Mouse (Mus musculus) mouse trophoblast stem cell (cell line): Measurements from ENCODE around the gene Ciz1.

ENCODE experiments used
- in situ Hi-C, 2 experiments: fragments of 300-500 bp; cut with MseI, MboI; formaldehyde crosslinking; loops; 2 replicates in 1 of 2; 3 replicates in 1 of 2; pipeline ENCODE4 v1.15.1; 2025

Gene Ciz1

GRCm38 (mm10) chr2:32319586-32320580 is 32.2 kb upstream of the Ciz1 start:
- in situ Hi-C loops: no loop called here

- in situ Hi-C loops: no loop called here
These were observed 31.4 kb upstream of the Ciz1 start for GRCm38 (mm10) chr2:32320721-32321120.

- in situ Hi-C loops: no loop called here
These were observed 30.4 kb upstream of the Ciz1 start for GRCm38 (mm10) chr2:32321591-32322298.

GRCm38 (mm10) chr2:32322754-32323741 is 29.1 kb upstream of the Ciz1 start:
- in situ Hi-C loops: no loop called here

- in situ Hi-C loops: no loop called here
These were observed 27.8 kb upstream of the Ciz1 start for GRCm38 (mm10) chr2:32324322-32324721.

GRCm38 (mm10) chr2:32325342-32325741 is 26.8 kb upstream of the Ciz1 start:
- in situ Hi-C loops: no loop called here

- in situ Hi-C loops: no loop called here
These were observed 24.9 kb upstream of the Ciz1 start for GRCm38 (mm10) chr2:32327200-32327599.

- in situ Hi-C loops: no loop called here
These were observed 23.1 kb upstream of the Ciz1 start for GRCm38 (mm10) chr2:32328911-32329460.

- in situ Hi-C loops: no loop called here
These were observed 22.6 kb upstream of the Ciz1 start for GRCm38 (mm10) chr2:32329531-32329930.

GRCm38 (mm10) chr2:32332159-32332558 is 20.0 kb upstream of the Ciz1 start:
- in situ Hi-C loops: no loop called here

GRCm38 (mm10) chr2:32335888-32336287 is 16.2 kb upstream of the Ciz1 start:
- in situ Hi-C loops: no loop called here

GRCm38 (mm10) chr2:32339912-32340642 is 12.1 kb upstream of the Ciz1 start:
- in situ Hi-C loops: no loop called here

- in situ Hi-C loops: no loop called here
These were observed 11.1 kb upstream of the Ciz1 start for GRCm38 (mm10) chr2:32340836-32341633.

GRCm38 (mm10) chr2:32341634-32341939 is 10.5 kb upstream of the Ciz1 start:
- in situ Hi-C loops: no loop called here

- in situ Hi-C loops: no loop called here
These were observed 10.1 kb upstream of the Ciz1 start for GRCm38 (mm10) chr2:32342039-32342438.

- in situ Hi-C loops: no loop called here
These were observed 9.4 kb upstream of the Ciz1 start for GRCm38 (mm10) chr2:32342539-32343350.

GRCm38 (mm10) chr2:32343351-32343671 is 8.8 kb upstream of the Ciz1 start:
- in situ Hi-C loops: no loop called here

- in situ Hi-C loops: no loop called here
These were observed 8.1 kb upstream of the Ciz1 start for GRCm38 (mm10) chr2:32344056-32344455.
